Mouse (Mus musculus): ENCODE results near the gene Dap3.
A peak's percentile ranks its signal among the peaks of the same experiment; 100 is the strongest.
"Not testable (repeated sequence)": the region's sequence is repeated elsewhere in the genome, so short reads cannot be mapped to it uniquely, and the experiment has no call there.

Dap3 gene

DNA sequence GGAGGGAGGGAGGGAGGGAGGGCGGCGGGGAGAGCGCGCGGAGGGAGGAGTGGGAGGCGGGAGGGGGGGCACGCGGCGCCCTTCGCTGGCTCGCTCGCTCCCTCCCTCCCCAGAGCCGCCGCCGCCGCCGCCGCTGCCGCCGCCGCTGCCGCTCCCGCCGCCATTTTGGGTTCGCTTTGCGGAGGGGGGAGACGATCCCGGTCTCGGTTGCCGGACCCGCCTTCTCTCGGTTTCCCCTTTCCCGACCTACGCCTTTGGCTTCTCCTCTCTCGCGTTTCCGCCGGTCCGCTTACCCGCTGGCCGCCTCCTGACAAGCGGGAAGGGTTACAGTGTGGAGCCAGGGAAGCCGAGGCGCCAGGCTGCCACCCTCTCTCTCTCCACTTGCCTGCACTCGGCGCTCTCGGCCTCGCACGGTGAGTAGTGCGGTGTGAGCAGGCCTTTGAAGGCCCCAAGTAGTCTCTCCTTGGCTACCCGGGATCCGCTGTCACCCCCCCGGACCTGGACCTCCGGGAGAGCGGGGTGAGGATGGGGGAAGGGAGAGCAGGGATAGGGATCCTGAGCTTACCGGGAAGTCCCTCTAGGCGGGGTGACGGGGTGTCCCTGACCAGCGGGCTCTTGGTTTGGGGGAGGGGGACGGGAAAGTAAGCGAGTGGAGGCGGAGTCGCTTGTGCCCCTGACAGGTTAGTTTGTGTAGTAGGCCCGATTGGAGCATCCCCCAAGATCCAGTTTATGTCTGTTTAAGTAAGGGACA is at the start of gene Dap3, which contains the start of gene Ash1l:
Gene Dap3, minus strand, starts transcription at position 606 of the 751 bp plus-strand sequence.
Gene Ash1l, plus strand, starts transcription at position 47 of the 751 bp plus-strand sequence.
- peak; percentile 45 for DNase-seq (ENCODE audit: low spot score)

DNA sequence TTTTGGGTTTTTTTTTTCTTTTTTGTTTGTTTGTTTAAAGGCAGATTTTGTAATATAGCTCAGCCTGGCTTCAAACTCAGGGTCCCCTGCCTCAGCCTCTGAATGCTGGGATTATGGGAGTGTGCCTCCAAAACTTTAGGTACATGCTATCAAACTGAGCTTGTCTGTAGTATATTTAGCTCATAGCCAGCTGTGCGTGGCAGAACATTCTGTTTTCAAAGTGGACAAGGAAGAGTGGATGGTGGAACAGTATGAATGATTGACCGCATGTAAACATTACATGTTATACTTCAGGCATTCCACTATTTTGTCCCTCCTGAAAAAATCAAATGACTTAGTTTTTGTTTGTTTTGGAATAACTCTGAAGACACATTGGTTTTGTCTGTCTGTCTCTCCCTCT is 41.8 kb upstream of the Dap3 start:
- no peak for DNase-seq (ENCODE audit: low spot score)

DNA sequence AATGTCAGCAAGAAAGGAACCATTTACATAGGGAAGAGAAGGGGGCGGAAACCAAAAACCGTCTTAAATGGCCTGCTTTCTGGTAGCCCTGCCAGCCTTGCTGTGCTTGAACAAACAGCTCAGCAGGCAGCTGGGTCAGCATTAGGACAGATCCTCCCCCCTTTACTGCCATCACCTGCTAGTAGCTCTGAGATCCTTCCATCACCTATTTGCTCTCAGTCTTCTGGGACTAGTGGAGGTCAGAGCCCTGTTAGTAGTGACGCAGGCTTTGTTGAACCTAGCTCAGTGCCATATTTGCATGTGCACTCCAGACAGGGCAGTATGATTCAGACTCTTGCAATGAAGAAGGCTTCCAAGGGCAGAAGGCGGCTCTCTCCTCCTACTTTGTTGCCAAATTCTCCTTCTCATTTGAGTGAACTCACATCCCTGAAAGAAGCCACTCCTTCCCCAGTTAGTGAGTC is 33.0 kb upstream of the Dap3 start:
- no peak for DNase-seq (ENCODE audit: low spot score)

DNA sequence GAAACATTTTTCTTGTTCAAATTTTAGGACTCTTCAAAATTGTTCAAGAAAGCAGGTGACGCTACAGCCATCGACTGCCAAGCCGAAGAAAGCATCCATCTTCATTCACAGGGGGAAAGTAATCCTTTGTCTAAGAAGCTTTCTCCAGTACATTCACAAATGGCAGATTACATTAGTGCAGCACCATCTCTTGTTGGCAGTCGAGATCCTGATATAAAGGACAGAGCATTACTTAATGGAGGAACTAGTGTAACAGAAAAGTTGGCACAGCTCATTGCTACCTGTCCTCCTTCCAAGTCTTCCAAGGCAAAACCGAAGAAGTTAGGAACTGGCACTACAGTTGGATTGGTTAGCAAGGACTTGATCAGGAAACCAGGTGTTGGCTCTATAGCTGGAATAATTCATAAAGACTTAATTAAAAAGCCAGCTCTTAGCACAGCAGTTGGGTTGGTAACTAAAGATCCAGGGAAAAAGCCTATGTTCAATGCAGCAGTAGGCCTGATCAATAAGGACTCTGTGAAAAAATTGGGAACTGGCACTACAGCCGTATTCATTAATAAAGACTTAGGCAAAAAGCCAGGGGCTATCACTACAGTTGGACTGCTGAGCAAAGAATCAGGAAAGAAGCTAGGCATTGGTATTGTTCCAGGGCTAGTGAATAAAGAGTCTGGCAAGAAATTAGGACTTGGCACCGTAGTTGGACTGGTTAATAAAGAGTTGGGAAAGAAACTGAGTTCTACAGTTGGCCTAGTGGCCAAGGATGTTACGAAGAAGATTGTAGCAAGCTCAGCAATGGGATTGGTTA is 30.4 kb upstream of the Dap3 start:
- DNase-seq (ENCODE audit: low spot score), result peak; percentile 27

DNA sequence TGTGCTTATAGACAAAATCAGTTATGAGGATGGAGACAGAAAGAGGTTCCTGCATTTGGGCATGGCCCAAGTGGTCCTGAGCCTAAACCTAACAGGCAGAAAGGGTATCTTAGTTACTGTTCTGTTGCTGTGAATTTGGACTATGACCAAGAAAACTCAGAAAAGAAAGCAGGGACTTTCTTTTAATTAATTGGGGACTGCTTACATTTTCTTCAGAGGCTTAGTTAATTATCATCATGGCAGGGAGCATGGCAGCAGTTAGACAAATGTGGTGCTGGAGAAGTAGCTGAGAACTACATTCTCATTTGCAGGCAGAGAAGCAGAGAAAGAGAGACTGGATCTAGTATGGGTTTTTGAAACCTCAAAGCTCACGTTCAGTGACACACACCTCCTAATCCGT is 24.0 kb upstream of the Dap3 start:
- DNase-seq (ENCODE audit: low spot score), result no peak

DNA sequence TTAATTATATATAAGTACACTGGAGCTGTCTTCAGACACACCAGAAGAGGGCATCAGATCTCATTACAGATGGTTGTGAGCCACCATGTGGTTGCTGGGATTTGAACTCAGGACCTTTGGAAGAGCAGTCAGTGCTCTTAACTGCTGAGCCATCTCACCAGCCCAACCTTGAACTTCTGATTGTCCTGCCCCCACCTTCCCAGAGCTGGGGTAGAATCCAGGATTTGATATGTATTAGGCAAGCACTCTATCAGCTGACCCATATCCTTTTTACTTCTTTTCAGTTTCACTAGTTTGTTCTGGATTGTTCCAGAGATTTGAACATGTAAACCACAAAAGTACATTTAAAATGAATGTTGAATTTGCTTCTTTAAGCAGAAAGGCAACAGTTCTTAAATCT is 12.2 kb upstream of the Dap3 start:
- DNase-seq (ENCODE audit: low spot score), result not testable (repeated sequence)

DNA sequence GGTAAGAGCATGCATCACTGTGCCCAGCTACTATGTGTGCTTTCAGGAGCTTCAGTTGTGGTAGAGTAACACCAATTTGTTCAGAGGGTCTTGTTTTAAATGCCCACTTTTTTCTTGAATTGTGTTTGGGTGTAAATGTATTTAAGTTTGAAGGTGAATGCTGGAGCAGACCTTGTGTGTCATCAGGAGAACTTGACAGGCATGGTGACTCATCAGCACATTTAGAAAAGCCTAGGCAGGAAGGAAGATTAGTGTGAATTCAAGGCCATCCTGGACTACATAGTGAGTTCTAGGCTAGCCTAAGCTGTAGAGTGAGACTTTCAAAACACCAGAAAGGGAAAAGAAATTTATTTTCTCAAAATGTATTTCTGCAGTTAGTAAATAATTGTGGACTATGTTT is 2.8 kb upstream of the Dap3 start:
- DNase-seq (ENCODE audit: low spot score), result no peak

DNA sequence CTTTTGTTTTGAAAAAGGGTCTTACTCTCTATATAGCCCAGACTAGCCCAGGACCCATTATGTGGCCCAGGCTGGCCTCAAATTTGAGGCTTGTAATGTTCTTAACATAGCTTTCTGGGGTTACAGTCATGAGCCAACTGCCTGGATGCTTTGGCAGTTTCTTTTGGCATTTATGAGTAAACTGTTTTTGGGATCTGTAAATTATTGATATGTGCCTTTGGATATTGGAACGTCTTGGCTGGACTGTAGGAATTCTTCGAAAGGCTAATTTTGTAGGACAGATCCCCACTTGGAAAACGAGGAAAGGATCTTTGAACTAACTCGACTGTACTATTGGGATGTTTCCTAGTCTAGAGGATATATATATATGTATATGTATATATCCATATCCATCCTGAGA is 2.3 kb upstream of the Dap3 start:
- no peak for DNase-seq (ENCODE audit: low spot score)

DNA sequence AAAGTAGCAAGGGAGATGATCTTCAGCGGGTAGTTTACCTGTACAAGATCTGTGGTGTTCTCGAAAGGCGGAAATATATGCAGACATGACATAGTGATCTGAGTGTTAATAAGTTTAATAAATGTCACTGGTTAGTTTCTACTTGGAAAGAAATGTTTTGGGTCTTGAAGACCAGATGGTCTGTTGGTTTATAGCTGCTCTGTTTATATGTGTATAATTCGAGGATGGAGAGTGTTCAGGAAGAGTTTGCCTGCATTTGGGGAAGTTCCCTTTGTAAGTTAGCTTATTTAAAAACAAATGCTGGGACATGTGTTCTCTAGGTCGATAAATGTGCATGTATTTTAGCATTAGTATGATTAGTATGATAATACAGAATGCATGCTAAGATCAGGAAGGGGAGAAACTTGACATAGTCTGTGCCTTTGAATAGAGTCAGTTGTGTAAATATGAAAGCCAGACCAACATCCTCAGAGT is 383 bp upstream of the Dap3 start:
- DNase-seq (ENCODE audit: low spot score), result no peak

DNA sequence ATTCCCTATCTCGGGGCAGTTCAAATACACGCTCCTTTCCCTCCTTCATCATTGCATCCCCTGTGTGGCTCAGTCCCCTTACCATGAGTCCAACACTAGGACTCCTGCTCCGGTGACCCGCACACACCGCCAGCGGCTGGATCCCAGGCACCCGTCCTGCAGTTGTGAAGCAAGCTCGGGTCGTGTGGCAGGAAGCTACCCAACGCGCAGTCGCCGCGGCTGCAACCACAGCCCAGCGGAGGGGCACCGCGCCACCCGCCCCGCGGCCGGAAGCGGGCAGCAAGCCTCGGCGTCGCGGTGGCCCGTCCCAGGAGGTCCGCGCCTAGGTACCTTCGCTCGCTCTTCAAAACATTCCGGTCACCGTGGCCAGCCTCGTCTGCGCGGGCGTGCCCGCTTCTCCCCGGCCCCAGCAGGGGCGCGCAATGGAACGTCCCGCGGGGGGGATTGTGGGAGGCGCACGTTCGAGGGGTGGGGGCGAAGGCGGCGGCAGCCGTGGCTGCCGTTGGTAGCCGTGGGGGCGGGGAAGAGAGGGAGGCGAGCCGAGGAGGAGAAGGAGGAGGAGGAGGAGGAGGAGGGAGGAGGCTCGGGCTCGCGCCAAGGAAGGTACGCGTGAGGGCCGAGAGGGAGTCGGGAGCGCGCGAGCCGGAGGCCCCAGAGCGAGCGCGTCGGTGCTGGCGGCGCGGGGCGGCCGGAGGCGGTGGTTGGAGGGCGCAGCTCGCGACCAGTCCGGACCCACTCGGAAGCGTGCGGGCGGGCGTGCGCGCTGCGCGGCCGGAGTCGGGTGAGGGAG is 1.0 kb downstream of the Dap3 start:
- peak; percentile 73 for DNase-seq (ENCODE audit: low spot score)

DNA sequence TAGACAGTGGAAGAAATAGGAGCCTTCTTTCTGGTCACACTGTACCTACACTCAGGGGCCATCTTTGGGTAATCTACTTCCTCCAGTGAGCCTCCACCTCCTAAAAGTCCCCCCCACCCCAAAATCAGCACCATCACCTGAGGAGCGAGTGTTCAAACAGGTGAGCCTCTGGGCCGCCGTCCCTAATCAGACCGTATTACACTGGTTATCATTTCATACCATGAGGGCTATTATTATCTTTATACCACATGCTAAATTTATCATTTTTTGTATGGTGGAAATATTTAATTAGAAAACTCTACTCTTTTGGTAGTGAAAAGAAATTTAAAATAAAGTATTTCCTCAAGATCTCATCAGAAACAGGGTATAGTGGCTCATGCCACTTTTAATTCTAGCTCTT is 6.9 kb downstream of the Dap3 start:
- DNase-seq (ENCODE audit: low spot score), result no peak

DNA sequence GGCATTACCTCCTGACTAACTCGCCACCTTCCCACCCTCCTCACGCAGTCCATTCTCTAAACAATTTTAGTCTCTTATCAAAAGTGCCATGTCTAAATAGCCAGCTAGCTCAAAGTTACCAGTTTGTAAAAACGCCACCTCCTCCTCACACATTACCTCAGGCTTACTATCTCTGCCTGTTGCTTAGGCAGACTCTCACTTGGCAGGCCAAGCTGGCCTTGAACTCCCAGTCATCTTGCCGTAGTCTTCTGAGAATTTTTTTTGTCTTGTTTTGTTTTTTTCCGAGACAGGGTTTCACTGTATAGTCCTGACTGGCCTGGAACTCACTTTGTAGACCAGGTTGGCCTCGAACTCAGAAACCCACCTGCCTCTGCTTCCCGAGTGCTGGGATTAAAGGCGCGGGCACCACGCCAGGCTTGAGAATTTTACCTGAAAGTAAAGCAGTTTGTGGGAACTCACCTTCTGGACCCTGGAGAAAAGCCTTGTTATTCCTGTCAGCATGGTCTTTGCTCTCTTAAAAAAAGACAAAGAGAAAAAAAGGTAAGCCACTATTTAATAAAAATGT is 8.6 kb downstream of the Dap3 start:
- no peak for DNase-seq (ENCODE audit: low spot score)

DNA sequence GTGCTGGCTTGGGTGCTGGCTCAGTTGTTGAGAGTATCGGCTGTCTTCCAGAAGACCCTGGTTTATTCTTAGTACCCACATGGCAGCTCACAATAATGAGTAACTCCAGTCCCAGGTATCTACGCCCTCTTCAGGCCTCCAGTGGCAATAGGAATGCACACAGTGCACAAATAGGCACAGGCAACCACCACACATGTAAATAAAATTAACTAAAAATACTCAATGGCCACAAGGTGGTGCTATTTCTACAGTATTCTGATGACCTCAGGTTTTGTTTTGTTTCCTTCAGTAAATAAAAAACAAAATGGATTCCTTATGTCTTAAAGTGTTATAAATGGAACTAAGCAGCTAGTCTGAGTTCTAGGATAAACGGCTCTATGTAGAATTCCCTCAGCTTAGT is 11.2 kb downstream of the Dap3 start:
- DNase-seq (ENCODE audit: low spot score), result no peak

DNA sequence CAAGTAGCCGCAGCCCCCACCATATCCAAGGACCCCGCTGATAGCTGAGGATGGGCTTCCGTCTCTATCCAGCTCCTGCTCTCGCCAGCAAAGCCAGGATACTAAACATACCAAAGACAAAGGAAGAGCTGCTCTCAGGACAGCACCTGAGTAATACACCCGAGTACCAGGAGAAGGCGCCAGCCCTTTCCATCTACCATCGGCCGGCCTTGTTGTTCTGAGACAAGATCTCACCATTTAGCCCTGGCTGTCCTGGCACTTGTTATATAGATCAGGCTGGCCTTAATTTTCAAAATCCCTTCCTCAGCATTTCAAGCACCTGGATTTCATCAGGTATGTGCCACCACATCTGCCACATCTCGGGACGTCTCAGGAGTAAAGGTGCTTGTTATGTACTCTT is 11.9 kb downstream of the Dap3 start:
- DNase-seq (ENCODE audit: low spot score), result no peak

DNA sequence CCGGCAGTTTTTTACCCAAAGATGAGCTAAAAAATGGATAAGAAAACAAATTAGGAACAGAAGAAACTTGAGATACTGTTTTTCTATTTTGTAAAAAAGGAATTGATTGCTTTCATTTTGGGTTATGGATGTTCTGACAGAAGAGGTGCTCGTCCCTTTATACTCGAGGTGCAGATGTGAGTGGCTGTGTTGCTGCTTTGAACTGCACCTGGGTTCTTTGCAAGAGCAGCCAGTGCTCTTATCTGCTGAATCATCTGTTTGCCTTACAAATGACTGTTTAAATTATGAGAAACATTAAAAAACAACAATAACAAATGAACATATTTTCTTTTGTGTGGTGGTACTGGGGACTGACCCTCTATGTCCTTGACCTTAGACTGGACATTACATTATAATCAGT is 21.5 kb downstream of the Dap3 start:
- no peak for DNase-seq (ENCODE audit: low spot score)

DNA sequence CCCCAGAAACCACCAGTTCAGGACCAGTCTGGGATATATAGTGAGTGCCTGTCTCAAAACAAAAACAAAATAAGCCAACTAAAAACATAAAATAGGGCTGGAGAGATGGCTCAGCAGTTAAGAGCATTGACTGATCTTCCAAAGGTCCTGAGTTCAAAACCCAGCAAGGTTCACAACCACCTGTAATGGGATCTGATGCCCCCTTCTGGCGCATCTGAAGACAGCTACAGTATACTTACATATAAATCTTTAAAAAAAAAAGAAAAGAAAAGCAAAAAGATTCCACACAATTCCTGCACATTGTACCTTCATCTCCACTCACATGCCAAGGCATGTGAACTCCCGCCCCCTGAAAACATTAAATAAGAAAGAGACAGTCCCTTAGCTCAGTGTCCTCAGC is 25.3 kb downstream of the Dap3 start:
- DNase-seq (ENCODE audit: low spot score), result no peak

DNA sequence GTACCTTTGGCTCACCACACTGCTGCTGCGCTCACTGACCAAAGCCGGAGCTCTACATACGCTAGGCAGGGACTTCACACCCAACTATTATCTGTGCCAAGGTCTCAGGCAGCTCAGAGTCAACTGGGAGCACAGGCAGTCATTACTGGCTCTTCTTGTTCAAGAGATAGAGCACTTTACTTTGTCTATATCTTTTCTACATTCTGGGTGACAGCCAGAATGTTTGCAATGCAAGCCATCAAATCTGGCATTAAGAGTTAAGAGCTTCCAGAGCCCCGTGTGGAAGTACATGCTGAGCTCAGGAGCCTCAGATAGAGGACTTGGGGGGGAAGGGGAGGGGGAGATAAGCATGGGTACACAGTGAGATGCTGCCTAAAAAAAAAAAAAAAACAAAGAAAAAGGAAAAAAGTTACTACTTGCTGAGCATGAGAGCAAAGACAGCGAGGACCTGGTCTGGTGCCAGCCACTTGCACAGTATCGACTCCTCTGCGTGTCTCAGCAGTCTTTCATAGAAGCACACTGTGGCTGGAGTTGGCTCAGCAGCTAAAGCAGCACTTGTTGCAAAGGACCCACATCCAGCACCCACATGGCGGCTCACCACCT is 26.9 kb downstream of the Dap3 start:
- DNase-seq (ENCODE audit: low spot score), result no peak

DNA sequence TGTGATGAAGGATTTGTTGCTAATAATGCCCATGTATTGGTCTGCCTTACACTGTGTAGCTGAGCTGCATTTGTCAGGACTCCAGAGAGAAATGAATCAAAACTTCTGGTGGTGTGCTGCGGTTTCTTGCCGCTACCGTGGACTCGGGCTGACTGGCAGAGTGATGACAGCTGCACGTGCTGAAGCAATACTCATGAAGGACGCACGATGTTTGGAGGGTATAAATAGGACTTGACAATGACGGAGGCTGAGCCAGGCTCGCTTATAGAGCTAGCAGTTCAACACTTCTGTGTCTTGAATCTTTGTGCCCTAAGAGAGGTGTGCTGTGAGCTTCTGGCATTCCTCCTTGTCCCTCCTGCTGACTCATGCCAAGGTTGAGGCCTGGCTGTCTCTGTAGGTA is 29.6 kb downstream of the Dap3 start:
- DNase-seq (ENCODE audit: low spot score), result no peak

DNA sequence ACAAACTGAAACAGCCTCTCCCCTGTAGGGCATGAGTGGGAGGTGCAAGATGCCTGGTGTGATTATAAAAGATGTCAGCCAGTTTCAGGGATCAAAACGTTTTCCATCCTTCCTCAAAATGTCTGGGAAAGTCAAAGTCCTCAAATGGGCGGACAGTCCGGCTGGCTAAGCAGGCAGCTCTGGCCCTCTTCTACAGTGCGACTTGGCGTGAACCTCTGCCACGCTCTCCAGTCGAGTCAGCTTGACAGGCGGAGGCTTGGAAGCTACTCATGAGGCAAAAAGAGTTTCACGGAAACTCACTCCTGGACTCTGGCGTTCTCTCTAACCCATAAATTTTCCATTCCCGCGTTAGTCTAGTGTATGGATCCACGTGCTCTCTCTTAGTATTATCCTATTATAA is 32.0 kb downstream of the Dap3 start:
- no peak for DNase-seq (ENCODE audit: low spot score)

DNA sequence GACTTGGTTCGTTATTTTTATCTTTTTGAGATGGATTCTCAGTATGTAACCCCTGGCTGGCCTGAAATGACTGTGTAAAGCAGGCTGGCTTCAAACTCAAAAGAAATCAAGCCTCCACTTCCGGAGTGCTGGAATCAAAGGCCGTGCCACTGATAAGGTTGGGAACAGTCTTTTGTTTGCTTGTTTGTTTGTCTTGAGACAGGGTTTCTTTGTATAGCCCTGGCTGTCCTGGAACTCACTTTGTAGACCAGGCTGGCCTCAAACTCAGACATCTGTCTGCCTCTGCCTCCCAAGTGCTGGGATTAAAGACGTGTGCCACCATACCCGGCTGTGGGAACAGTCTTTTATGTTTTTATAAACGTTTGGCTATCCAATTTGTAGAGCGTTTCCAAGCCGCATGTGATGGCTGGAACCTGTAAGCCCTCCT is 36.6 kb downstream of the Dap3 start:
- no peak for DNase-seq (ENCODE audit: low spot score)

DNA sequence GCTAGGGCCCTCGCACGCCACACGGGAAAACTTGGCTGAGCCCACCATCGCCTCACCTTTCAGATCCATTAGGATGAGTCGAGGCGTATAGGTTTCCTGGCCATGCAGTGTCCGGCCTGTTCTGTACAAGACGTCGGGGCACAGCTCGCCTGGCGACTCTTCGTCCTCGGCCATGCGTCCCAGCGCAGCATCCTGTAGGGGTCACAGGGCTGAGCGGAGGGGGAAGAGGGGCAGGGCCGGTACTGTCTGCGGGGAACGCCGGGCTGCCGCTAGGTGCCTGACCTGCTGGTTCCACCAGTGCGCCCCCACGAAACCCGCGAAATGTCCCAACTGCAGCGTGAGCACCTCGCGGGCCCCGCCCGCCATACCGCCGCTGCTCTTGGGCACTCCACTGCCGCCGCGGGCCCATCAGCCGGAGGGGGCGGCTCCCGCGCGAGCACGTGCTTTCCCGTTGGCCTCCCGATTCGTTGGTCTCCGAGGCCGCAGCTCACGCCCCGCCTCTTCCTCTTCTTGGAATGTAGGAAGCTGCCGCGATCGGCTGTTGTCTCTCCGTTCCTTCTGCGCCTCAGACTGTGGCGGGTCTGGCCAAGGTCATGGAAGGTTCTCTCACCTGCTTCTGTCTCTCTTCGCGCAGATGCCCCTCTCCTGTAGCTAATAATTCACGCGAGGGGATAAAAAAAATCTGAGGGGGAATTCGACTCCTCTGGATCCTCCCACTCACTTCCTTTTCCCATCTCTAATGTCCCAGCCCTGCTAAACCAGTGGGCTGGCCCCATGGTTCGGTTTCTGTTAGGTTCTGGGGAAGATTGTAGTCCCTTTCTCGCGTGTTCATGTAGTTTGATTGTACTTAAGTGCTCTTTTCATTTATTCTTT is 37.2 kb downstream of the Dap3 start, which contains the start of gene Msto1:
Gene Msto1, minus strand, starts transcription at position 489 of the 873 bp plus-strand sequence.
- DNase-seq (ENCODE audit: low spot score), result peak; percentile 87
